Mouse (Mus musculus): Measurements from ENCODE around the gene Hcrt.

DNA sequence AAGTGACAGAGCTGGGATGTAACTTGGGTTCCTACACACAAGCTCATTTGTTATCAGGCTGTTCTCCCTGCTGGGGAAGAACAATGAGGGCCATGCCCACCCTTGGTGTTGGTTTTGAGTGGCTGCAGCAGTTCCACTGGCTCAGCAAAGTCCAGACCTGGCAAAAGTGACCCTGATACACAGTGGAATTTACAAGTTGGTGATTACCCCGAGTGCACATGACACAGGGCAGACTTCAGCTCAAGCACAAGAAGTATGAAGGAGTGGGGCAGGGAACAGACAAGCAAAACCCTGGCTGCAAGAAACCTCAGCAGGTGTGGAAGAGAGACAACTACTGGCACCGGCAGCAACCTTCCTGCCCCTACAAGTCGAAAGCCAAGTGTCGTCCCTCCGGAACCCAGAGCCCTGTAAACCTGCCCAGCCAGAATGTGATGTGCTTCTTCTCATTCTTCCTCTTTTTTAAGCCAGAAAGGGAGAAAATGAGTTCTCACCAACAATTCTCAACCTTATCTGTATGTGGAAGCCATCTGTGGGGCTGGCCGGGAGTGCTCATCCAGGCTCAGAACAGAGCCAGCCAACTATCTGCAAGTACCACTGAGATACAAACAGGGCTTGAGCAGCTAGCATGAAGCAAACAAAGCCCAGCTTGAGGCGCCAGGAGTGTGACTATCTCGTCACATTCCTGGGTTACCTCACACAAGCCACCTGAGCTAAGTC lies 40.8 kb downstream of the Hcrt start:
- TF ChIP-seq GATA1 (IDR thresholded peaks at IDR 0.05; ENCODE audit: borderline replicate concordance, low read length) (no peak), CTCF (IDR thresholded peaks at IDR 0.05; ENCODE audit: low read depth, low read length) (no peak), POLR2AphosphoS5 (IDR thresholded peaks at IDR 0.05; ENCODE audit: insufficient replicate concordance, low read depth, low read length) (no peak)

Data from G1E (cell line).